ENCODE assay signal across 8 mouse cellular contexts in the genomic region with DNA sequence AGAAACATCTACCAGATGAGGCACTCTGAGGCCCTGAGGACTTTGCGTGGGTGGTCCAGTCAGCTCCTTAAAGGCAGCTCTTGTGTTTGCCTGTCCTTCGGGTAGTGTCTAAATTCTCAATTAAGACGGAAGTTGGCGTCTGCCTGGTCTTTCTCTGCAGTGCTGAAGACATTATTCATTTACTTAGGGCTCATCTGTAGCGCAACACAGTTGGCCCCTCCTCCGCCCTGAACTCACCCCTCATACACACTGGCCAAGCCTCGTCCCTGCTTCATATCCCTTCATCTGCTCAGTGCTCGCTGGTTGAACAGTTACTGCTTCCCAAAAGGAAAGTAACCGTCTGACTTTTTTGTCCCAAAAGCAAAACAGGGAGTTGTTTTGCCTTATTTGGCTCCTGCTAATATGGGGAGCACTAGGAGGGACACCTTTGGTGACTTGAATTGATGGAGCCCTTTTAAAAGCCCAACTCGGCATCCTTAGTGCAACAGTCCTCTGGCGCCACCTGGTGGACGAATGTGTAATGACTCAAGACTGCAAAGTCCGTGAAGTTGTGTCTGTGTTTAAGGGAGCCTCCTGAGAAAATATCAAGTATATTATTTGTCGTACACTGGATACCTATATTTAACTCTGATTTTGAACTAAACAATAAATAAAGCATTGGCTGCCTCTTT. TPM values are rescaled to one million over a fixed set of nuclear protein-coding genes. Genes with fewer than 3 reads are reported as not detected.
DNase-seq lines count a peak whose midpoint lies in the region; ATAC-seq lines count a peak whose summit lies in the region.

No protein-coding gene starts in this region.

- H3K4me2 ChIP-seq in hindbrain, embryonic 13.5 days = no peak overlapping the region
- H3K4me2 ChIP-seq in intestine, embryonic 16.5 days (ENCODE audit: low read depth, low read length) = peak overlapping the region; percentile 11

- no peak overlapping the region for H3K9ac ChIP-seq in hindbrain, embryonic 13.5 days
- no peak overlapping the region for H3K9ac ChIP-seq in intestine, embryonic 16.5 days (ENCODE audit: low read depth, low read length)

- H3K27ac ChIP-seq in hindbrain, embryonic 10.5 days = no peak overlapping the region
- H3K27ac ChIP-seq in hindbrain, embryonic 13.5 days = no peak overlapping the region
- H3K27ac ChIP-seq in intestine, embryonic 16.5 days (ENCODE audit: low read length) = no peak overlapping the region

- WGBS in hindbrain, embryonic 10.5 days = 39% methylated on average over 14 of the region's 14 CpGs
- 36% methylated on average over 14 of the region's 14 CpGs for WGBS in hindbrain, embryonic 13.5 days
- WGBS in intestine, embryonic 16.5 days = 17% methylated on average over 14 of the region's 14 CpGs

- H3K4me1 ChIP-seq in hindbrain, embryonic 10.5 days (replicated peaks) = peaks cover 16% of the 10 kb centered on the region
- H3K4me1 ChIP-seq in hindbrain, embryonic 13.5 days (replicated peaks) = peaks cover 12% of the 10 kb centered on the region
- H3K4me1 ChIP-seq in intestine, embryonic 16.5 days (ENCODE audit: control insufficient read depth, insufficient read depth, low read length) = no peaks in the 10 kb centered on the region; the same call in 1 of the 2 replicates

- no peaks in the 10 kb centered on the region for H3K36me3 ChIP-seq in hindbrain, embryonic 10.5 days
- no peaks in the 10 kb centered on the region for H3K36me3 ChIP-seq in hindbrain, embryonic 13.5 days
- no peaks in the 10 kb centered on the region for H3K36me3 ChIP-seq in intestine, embryonic 16.5 days (ENCODE audit: control insufficient read depth, insufficient read depth, low read length)

- ATAC-seq in hindbrain, embryonic 13.5 days (ENCODE audit: low FRiP score) = no peak
- peak; percentile 76 for ATAC-seq in intestine, embryonic 16.5 days
- peak; percentile 57 for ATAC-seq in monocyte, adult 5-6 weeks (replicated peaks; ENCODE audit: insufficient number of reproducible peaks, low FRiP score, low TSS enrichment, poor library complexity, severe bottlenecking)

- H3K9me3 ChIP-seq in hindbrain, embryonic 10.5 days = no peaks in the 10 kb centered on the region
- H3K9me3 ChIP-seq in hindbrain, embryonic 13.5 days = no peaks in the 10 kb centered on the region
- no peaks in the 10 kb centered on the region for H3K9me3 ChIP-seq in intestine, embryonic 16.5 days (ENCODE audit: control insufficient read depth, low read length)

- no peak overlapping the region for H3K4me3 ChIP-seq in hindbrain, embryonic 10.5 days
- H3K4me3 ChIP-seq in hindbrain, embryonic 13.5 days = no peak overlapping the region
- no peak overlapping the region for H3K4me3 ChIP-seq in intestine, embryonic 16.5 days (ENCODE audit: low read length)

- intact Hi-C loops in left cerebral cortex, postnatal 4 days (cut with DNase I) = no loop called here

- peak; percentile 82 for DNase-seq in hindbrain, embryonic 10.5 days (ENCODE audit: low spot score)
- peak; percentile 61 for DNase-seq in cerebellum, adult 9-11 months
- DNase-seq in frontal cortex, postnatal 25 days (ENCODE audit: low spot score in 2 of 2) = peak; percentile 82 to 88
- DNase-seq in left cerebral cortex, postnatal 4 days = peak; percentile 83
- peak; percentile 70 to 93 for DNase-seq in spleen, postnatal 4 days (ENCODE audit: low spot score in 2 of 2)

- H3K27me3 ChIP-seq in hindbrain, embryonic 10.5 days (ENCODE audit: insufficient read depth, poor library complexity, severe bottlenecking) = no peaks in the 10 kb centered on the region
- H3K27me3 ChIP-seq in hindbrain, embryonic 13.5 days = no peaks in the 10 kb centered on the region
- no peaks in the 10 kb centered on the region for H3K27me3 ChIP-seq in intestine, embryonic 16.5 days (replicated peaks; ENCODE audit: control insufficient read depth, insufficient read depth, low read length)

RNA-seq across cellular contexts. Expression of gene Setd4, which starts 27.3 kb away (rescaled TPM):
- polyA plus RNA-seq in hindbrain, embryonic 10.5 days (2016; fragmentation: Nextera tagmentation; extraction: Ambion mirVana) = 11.4 and 14.3 TPM in 2 replicates
- polyA plus RNA-seq in hindbrain, embryonic 13.5 days (2015; fragmentation: Nextera tagmentation; extraction: Ambion mirVana) = 17.3 and 18.6 TPM in 2 replicates
- 8.3 and 9.7 TPM in 2 replicates for polyA plus RNA-seq in intestine, embryonic 16.5 days (2015; fragmentation: Nextera tagmentation; extraction: Ambion mirVana)
- 10 to 100 TPM; 13.7 to 14.5 TPM for total RNA-seq in left cerebral cortex, postnatal 4 days (2021)
- total RNA-seq in monocyte, adult 5-6 weeks (2017) = 10.7 to 13.7 TPM (median 13.0 TPM) in 3 replicates

RNA-seq across cellular contexts. Expression of gene Cbr1, which starts 29.1 kb away (rescaled TPM):
- polyA plus RNA-seq in hindbrain, embryonic 10.5 days (2016; fragmentation: Nextera tagmentation; extraction: Ambion mirVana) = 85.4 and 103 TPM in 2 replicates
- 150 and 162 TPM in 2 replicates for polyA plus RNA-seq in hindbrain, embryonic 13.5 days (2015; fragmentation: Nextera tagmentation; extraction: Ambion mirVana)
- 159 and 167 TPM in 2 replicates for polyA plus RNA-seq in intestine, embryonic 16.5 days (2015; fragmentation: Nextera tagmentation; extraction: Ambion mirVana)
- 10 to 100 TPM; 57.6 to 58.1 TPM for total RNA-seq in left cerebral cortex, postnatal 4 days (2021)
- 6.5 to 13.6 TPM (median 12.2 TPM) in 3 replicates for total RNA-seq in monocyte, adult 5-6 weeks (2017)

RNA-seq across cellular contexts. Expression of gene Gm5678, which starts 51.4 kb away (rescaled TPM):
- not detected in 2 replicates for polyA plus RNA-seq in hindbrain, embryonic 10.5 days (2016; fragmentation: Nextera tagmentation; extraction: Ambion mirVana)
- polyA plus RNA-seq in hindbrain, embryonic 13.5 days (2015; fragmentation: Nextera tagmentation; extraction: Ambion mirVana) = not detected in 2 replicates
- polyA plus RNA-seq in intestine, embryonic 16.5 days (2015; fragmentation: Nextera tagmentation; extraction: Ambion mirVana) = not detected in 2 replicates
- total RNA-seq in left cerebral cortex, postnatal 4 days (2021) = 1 to 10 TPM; 1.6 to 2.5 TPM
- not detected in 3 replicates for total RNA-seq in monocyte, adult 5-6 weeks (2017)
